Mouse (Mus musculus): Measurements from ENCODE around the gene Nt5c2. TPM values are rescaled to one million over a fixed set of nuclear protein-coding genes. Genes with fewer than 3 reads are reported as not detected.

Gene Nt5c2
- polyA plus RNA-seq, 1 experiment from 2014 or later = 107 TPM

DNA sequence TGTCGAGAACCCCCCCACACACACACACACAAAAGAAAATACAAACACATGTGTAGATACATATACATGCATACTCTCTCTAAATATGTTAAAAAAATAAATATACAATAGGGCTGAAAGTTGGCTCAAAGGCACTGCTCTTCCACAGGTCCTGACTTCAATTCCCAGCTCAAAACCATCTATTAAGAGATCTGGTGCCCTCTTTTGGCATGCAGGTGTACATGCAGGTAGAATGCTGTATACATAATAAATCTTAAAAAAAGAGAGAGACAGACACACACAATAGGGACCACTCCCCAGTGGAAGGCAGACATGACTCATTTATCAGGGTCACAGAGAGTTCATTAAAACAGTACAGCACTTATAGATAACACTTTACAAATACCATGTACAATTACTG is 31.4 kb upstream of the Nt5c2 start:
- Histone ChIP-seq H3K4me2 (no peak overlapping the region), H3K36me3 (ENCODE audit: control insufficient read depth, insufficient read depth, low read length) (peaks cover 14% of the 10 kb centered on the region), H3K4me1 (replicated peaks; ENCODE audit: control insufficient read depth, insufficient read depth, low read length) (peaks cover 12% of the 10 kb centered on the region), H3K27me3 (replicated peaks; ENCODE audit: control insufficient read depth, insufficient read depth, low read length) (no peaks in the 10 kb centered on the region), H3K4me3 (ENCODE audit: low read depth, low read length) (no peak overlapping the region), H3K9ac (ENCODE audit: low read depth, low read length) (no peak overlapping the region), H3K9me3 (ENCODE audit: control insufficient read depth, low read length) (no peaks in the 10 kb centered on the region), H3K27ac (ENCODE audit: low read depth, low read length) (no peak overlapping the region)
- whole genome bisulfite sequencing = 96% methylated on average over 1 of the region's 1 CpGs
- DNase-seq (ENCODE audit: low spot score) (no peak), ATAC-seq (replicated peaks; ENCODE audit: low FRiP score) (no peak)

DNA sequence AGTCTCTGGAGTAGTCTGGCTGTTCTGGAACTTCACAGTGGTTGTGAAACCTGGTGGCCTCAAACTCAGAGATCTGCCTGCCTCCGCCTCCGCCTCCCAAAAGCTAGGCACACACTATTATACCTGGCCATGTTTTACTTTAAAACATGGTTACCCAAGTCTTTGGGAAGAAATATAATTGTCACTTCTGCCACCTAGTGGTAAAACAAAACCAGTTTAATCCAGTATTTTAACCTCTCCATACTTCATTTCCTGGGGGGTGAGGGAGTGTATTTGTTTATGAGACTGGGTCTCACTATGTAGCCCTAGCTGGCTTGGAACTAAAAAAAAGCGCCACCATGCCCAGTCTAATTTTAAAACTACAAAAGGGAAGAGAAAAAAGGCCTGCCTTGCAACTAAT is 28.7 kb upstream of the Nt5c2 start:
- Histone ChIP-seq H3K9me3 (ENCODE audit: control insufficient read depth, low read length) (no peaks in the 10 kb centered on the region), H3K4me3 (ENCODE audit: low read depth, low read length) (no peak overlapping the region), H3K9ac (ENCODE audit: low read depth, low read length) (no peak overlapping the region), H3K27ac (ENCODE audit: low read depth, low read length) (no peak overlapping the region), H3K4me1 (replicated peaks; ENCODE audit: control insufficient read depth, insufficient read depth, low read length) (no peaks in the 10 kb centered on the region), H3K36me3 (ENCODE audit: control insufficient read depth, insufficient read depth, low read length) (peaks cover 21% of the 10 kb centered on the region), H3K4me2 (no peak overlapping the region), H3K27me3 (replicated peaks; ENCODE audit: control insufficient read depth, insufficient read depth, low read length) (no peaks in the 10 kb centered on the region)
- DNase-seq (ENCODE audit: low spot score) (no peak), ATAC-seq (replicated peaks; ENCODE audit: low FRiP score) (no peak)
- WGBS = 86% methylated on average over 3 of the region's 3 CpGs

DNA sequence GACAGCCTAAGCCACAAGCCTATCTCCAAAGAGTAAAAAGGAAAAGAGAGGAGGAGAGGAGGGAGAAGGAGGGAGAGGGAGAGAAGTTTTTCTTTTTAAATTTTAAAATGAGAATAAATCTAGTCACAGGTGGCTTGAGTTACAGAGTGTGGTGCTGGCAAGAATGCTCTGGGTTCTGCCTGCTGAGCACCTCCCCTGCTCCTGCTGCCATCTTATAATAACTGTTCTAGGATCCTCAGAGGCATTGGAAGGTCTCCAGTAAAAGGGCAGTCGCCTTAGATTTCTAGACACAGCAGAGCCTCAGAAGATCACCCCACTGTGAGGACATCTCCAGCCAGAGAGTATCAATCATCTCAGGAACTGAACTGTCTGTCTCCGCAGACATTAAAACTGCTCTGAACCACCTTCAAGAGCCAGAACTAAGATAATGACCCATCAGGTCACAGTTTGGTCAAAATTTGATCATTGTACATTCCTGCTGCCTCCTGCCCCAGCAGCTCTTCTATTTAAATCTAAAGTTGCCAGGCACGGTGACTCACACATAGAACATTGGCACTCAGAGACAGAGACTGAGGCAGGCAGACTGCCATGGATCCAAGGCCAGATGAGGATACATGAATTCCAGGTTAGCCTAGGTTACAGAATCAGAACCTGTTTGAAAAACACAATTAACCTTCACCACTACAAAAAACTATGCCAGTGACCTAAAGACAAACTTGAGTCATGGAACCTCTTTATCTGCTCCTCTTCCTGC is 25.9 kb upstream of the Nt5c2 start:
- Histone ChIP-seq H3K4me2 (no peak overlapping the region), H3K27me3 (replicated peaks; ENCODE audit: control insufficient read depth, insufficient read depth, low read length) (no peaks in the 10 kb centered on the region), H3K36me3 (ENCODE audit: control insufficient read depth, insufficient read depth, low read length) (peaks cover 15% of the 10 kb centered on the region), H3K9ac (ENCODE audit: low read depth, low read length) (no peak overlapping the region), H3K4me1 (replicated peaks; ENCODE audit: control insufficient read depth, insufficient read depth, low read length) (no peaks in the 10 kb centered on the region), H3K9me3 (ENCODE audit: control insufficient read depth, low read length) (no peaks in the 10 kb centered on the region), H3K27ac (ENCODE audit: low read depth, low read length) (no peak overlapping the region), H3K4me3 (ENCODE audit: low read depth, low read length) (no peak overlapping the region)
- DNase-seq (ENCODE audit: low spot score) (no peak), ATAC-seq (replicated peaks; ENCODE audit: low FRiP score) (no peak)
- WGBS = 86% methylated on average over 3 of the region's 3 CpGs

DNA sequence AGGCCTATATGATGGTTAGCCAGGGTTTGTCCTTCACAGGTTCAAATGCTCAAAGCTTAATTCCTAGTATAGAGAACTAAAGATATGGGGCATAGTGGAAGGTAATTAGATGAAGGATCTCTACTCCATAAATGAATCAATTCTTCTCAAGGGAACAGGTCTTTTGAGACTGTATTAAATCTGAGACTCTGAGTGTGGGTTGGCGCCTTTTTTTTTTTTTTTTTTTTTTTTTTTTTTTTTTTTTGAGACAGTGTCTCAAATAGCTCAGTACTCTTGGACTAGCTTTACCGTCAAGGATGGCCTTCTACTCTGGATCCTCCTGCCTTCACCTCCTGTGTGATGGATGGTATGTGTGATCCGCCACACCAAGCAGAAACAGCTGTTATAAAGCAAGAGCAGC is 21.6 kb upstream of the Nt5c2 start:
- Histone ChIP-seq H3K9ac (ENCODE audit: low read depth, low read length) (no peak overlapping the region), H3K9me3 (ENCODE audit: control insufficient read depth, low read length) (no peaks in the 10 kb centered on the region), H3K36me3 (ENCODE audit: control insufficient read depth, insufficient read depth, low read length) (peaks cover 20% of the 10 kb centered on the region; the same call in 1 of the 2 replicates), H3K4me1 (replicated peaks; ENCODE audit: control insufficient read depth, insufficient read depth, low read length) (no peaks in the 10 kb centered on the region), H3K27me3 (replicated peaks; ENCODE audit: control insufficient read depth, insufficient read depth, low read length) (no peaks in the 10 kb centered on the region), H3K4me3 (ENCODE audit: low read depth, low read length) (no peak overlapping the region), H3K4me2 (no peak overlapping the region), H3K27ac (ENCODE audit: low read depth, low read length) (no peak overlapping the region)
- WGBS = 87% methylated on average over 3 of the region's 3 CpGs
- ATAC-seq (replicated peaks; ENCODE audit: low FRiP score) = no peak
- DNase-seq (ENCODE audit: low spot score) = no peak

DNA sequence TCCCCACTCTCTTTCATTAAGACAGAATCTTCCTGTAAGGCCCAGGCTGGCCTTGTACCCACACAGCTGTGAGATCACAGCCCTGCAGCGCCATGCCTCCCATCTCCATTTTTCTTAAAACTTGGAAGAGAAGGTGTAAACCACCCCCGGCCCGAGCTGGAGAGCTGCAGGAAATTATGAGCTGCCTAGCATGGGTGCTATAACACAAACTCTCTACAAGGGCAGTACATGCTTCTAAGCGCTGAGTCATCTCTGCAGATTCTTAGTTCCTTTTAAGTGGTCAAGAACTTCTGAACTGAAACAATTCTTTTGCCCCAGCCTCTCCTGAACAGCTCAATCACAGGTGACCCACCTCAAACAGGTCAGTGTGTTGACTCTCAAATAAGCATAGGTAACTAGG is 20.0 kb upstream of the Nt5c2 start:
- Histone ChIP-seq H3K9ac (ENCODE audit: low read depth, low read length) (no peak overlapping the region), H3K9me3 (ENCODE audit: control insufficient read depth, low read length) (no peaks in the 10 kb centered on the region), H3K4me3 (ENCODE audit: low read depth, low read length) (no peak overlapping the region), H3K4me2 (no peak overlapping the region), H3K36me3 (ENCODE audit: control insufficient read depth, insufficient read depth, low read length) (peaks cover 20% of the 10 kb centered on the region; the same call in 1 of the 2 replicates), H3K27ac (ENCODE audit: low read depth, low read length) (no peak overlapping the region), H3K27me3 (replicated peaks; ENCODE audit: control insufficient read depth, insufficient read depth, low read length) (no peaks in the 10 kb centered on the region), H3K4me1 (replicated peaks; ENCODE audit: control insufficient read depth, insufficient read depth, low read length) (no peaks in the 10 kb centered on the region)
- no peak for DNase-seq (ENCODE audit: low spot score)
- WGBS = 87% methylated on average over 4 of the region's 4 CpGs
- ATAC-seq (replicated peaks; ENCODE audit: low FRiP score) = no peak

DNA sequence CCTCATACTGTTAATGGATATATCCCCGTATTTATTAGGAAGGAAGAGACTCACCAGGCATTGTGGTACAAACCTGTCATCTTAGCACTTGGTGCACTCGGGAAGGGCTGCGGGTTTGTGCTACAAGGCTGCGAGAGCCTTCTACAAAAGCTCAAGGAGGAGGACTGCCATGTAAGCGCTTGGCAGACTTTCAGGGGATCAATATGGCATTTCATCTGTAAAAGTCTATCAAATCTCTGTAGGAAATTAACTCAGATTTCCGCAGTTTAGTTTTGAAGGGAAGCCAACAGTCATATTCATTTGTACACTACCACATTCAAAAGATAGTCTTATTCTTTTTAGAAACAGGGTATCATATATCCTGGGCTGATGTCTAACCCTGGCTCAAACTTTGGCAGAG is 16.8 kb upstream of the Nt5c2 start:
- H3K27me3 ChIP-seq (replicated peaks; ENCODE audit: control insufficient read depth, insufficient read depth, low read length) = no peaks in the 10 kb centered on the region
- 87% methylated on average over 6 of the region's 6 CpGs for WGBS
- H3K4me3 ChIP-seq (ENCODE audit: low read depth, low read length) = no peak overlapping the region
- no peak overlapping the region for H3K9ac ChIP-seq (ENCODE audit: low read depth, low read length)
- H3K9me3 ChIP-seq (ENCODE audit: control insufficient read depth, low read length) = no peaks in the 10 kb centered on the region
- ATAC-seq (replicated peaks; ENCODE audit: low FRiP score) = no peak
- H3K4me1 ChIP-seq (replicated peaks; ENCODE audit: control insufficient read depth, insufficient read depth, low read length) = no peaks in the 10 kb centered on the region
- H3K27ac ChIP-seq (ENCODE audit: low read depth, low read length) = no peak overlapping the region
- no peak overlapping the region for H3K4me2 ChIP-seq
- H3K36me3 ChIP-seq (ENCODE audit: control insufficient read depth, insufficient read depth, low read length) = peaks cover 8% of the 10 kb centered on the region; the same call in 1 of the 2 replicates
- DNase-seq (ENCODE audit: low spot score) = no peak

DNA sequence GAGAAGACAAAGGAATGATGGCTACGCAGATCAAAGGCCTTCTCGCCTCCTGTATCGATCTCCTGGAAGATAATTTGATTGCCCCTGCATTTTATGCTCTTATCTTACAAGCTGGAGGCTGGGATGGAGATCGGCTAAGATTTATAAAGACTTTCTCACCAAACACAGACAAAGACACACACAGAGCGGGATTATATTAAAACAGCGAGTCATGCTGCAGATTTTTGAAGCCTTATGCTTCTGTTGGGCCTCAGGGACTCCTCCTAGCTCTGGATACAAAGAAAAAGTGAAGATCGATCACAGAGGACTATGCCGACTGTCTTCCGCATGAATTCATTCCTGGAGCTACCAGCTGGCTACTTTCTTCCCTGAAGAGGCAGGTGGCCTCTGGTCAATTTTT is 14.8 kb upstream of the Nt5c2 start:
- no peak overlapping the region for H3K9ac ChIP-seq (ENCODE audit: low read depth, low read length)
- no peak overlapping the region for H3K27ac ChIP-seq (ENCODE audit: low read depth, low read length)
- H3K4me1 ChIP-seq (replicated peaks; ENCODE audit: control insufficient read depth, insufficient read depth, low read length) = no peaks in the 10 kb centered on the region
- no peaks in the 10 kb centered on the region for H3K9me3 ChIP-seq (ENCODE audit: control insufficient read depth, low read length)
- H3K27me3 ChIP-seq (replicated peaks; ENCODE audit: control insufficient read depth, insufficient read depth, low read length) = no peaks in the 10 kb centered on the region
- no peak overlapping the region for H3K4me3 ChIP-seq (ENCODE audit: low read depth, low read length)
- WGBS = 87% methylated on average over 9 of the region's 9 CpGs
- no peak overlapping the region for H3K4me2 ChIP-seq
- 0 out of 2 replicates have a peak, but pooled peaks cover 5% of the 10 kb centered on the region for H3K36me3 ChIP-seq (ENCODE audit: control insufficient read depth, insufficient read depth, low read length)
- no peak for ATAC-seq (replicated peaks; ENCODE audit: low FRiP score)
- DNase-seq (ENCODE audit: low spot score) = no peak

DNA sequence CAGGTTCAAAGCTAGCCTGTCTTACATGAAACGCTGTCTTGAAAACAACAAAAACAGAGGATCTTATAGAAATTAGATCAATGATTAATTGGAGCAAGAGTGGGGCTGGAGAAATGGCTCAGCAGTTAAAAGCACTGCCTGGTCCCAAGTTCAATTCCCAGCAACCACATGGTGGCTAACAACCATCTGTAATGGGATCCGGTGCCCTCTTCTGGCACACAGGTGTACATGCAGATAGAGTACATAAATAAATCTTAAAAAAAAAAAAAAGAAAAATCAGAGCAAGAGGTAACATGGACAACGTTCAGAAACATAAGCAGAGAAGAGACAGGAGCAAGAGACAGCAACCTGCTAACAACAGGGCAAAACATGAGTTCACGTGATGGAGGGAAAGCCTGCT is 11.6 kb upstream of the Nt5c2 start:
- 87% methylated on average over 4 of the region's 4 CpGs for WGBS
- no peak overlapping the region for H3K4me2 ChIP-seq
- H3K27me3 ChIP-seq (replicated peaks; ENCODE audit: control insufficient read depth, insufficient read depth, low read length) = no peaks in the 10 kb centered on the region; the same call in 1 of the 2 replicates
- no peak overlapping the region for H3K4me3 ChIP-seq (ENCODE audit: low read depth, low read length)
- no peaks in the 10 kb centered on the region for H3K9me3 ChIP-seq (ENCODE audit: control insufficient read depth, low read length)
- ATAC-seq (replicated peaks; ENCODE audit: low FRiP score) = no peak
- no peak overlapping the region for H3K9ac ChIP-seq (ENCODE audit: low read depth, low read length)
- no peak for DNase-seq (ENCODE audit: low spot score)
- H3K4me1 ChIP-seq (replicated peaks; ENCODE audit: control insufficient read depth, insufficient read depth, low read length) = no peaks in the 10 kb centered on the region
- no peaks in the 10 kb centered on the region for H3K36me3 ChIP-seq (ENCODE audit: control insufficient read depth, insufficient read depth, low read length)
- H3K27ac ChIP-seq (ENCODE audit: low read depth, low read length) = no peak overlapping the region

DNA sequence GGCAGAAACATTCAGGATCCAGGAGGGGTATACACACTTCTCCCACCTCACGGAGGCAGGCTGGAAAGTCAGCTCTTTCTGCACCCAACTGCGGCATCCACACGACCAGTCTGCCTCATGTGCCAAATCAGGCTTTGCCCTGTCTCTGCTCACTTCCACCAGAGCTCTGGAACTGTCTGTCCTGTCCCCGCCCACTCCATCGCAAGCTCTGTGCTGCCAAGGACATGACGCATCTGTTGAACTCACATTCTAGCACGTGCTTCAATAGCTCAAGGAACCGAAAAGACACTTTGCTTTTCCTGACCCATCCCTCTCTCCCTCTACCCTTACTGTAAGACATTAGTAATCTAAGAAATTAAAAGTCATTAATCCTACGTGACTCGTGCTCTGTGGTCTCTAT is 10.0 kb upstream of the Nt5c2 start:
- no peaks in the 10 kb centered on the region for H3K9me3 ChIP-seq (ENCODE audit: control insufficient read depth, low read length)
- 78% methylated on average over 10 of the region's 10 CpGs for WGBS
- H3K27me3 ChIP-seq (replicated peaks; ENCODE audit: control insufficient read depth, insufficient read depth, low read length) = no peaks in the 10 kb centered on the region; the same call in 1 of the 2 replicates
- DNase-seq (ENCODE audit: low spot score) (no peak), ATAC-seq (replicated peaks; ENCODE audit: low FRiP score) (no peak)
- H3K4me3 ChIP-seq (ENCODE audit: low read depth, low read length) = no peak overlapping the region
- no peak overlapping the region for H3K9ac ChIP-seq (ENCODE audit: low read depth, low read length)
- H3K4me1 ChIP-seq (replicated peaks; ENCODE audit: control insufficient read depth, insufficient read depth, low read length) = no peaks in the 10 kb centered on the region
- no peak overlapping the region for H3K27ac ChIP-seq (ENCODE audit: low read depth, low read length)
- H3K36me3 ChIP-seq (ENCODE audit: control insufficient read depth, insufficient read depth, low read length) = no peaks in the 10 kb centered on the region
- H3K4me2 ChIP-seq = no peak overlapping the region

All from liver, embryonic 11.5 days (tissue).